Mouse (Mus musculus): Measurements from ENCODE around the gene Cep78. TPM values are rescaled to one million over a fixed set of nuclear protein-coding genes. Genes with fewer than 3 reads are reported as not detected.

The Cep78 gene
- polyA plus RNA-seq, 3 experiments from 2014 or later = 2.6 to 3.7 (median 3.0) TPM

DNA sequence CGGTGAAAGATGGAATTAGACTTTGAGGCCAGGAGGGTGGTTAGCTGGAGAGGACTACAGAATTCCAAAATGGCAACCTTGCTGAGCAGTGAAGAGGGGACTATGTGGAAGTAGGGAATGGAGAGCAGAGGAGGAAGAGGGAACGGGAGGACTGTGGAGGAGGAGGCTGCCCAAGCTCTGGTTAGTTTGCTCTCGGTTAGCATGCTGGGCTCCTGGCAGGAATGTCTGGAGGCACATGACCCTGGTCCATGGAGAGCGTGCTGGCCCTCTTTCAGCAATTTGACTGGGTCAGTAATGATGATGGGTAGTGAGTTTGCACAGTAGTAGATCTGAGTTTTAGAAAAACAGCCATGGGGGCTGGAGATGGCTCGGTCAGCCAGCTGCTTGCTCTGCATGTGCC is 76.8 kb downstream of the Cep78 start:
- no peak for ATAC-seq

Other genes starting within 250 kb of the Cep78 start
- 10 to 100 TPM; 41.8 to 72.6 (median 54.3) TPM for gene Psat1, start 37.7 kb downstream of the Cep78 start, polyA plus RNA-seq (2017; shearing (Covaris generic))
- gene Gnaq, start 147.8 kb upstream of the Cep78 start, polyA plus RNA-seq (2017; shearing (Covaris generic)) = 10 to 100 TPM; 17.5 to 40.9 (median 26.6) TPM

Measured in inflammation-experienced regulatory T-cells, adult 6 months (primary cell).